Mouse (Mus musculus): ENCODE data around the gene Copz2. TPM values are rescaled to one million over a fixed set of nuclear protein-coding genes. Genes with fewer than 3 reads are reported as not detected.
"Not testable (repeated sequence)": the region's sequence is repeated elsewhere in the genome, so short reads cannot be mapped to it uniquely, and the experiment has no call there.

Gene Copz2
- total RNA-seq (2021): 10 to 100 TPM; 23.1 to 23.6 TPM
- long read RNA-seq, experiment 1, transcript Copz2-201 (9 exons, 930 nt): major isoform, 35 of 36 reads
- long read RNA-seq, experiment 1, partial matches to known transcripts: 1 of 36 reads
- long read RNA-seq, experiment 1, other reads (novel, unspliced or antisense): 0 of 36 reads
- long read RNA-seq, experiment 2, transcript Copz2-201 (9 exons, 930 nt): major isoform, 33 of 38 reads
- long read RNA-seq, experiment 2, partial matches to known transcripts: 4 of 38 reads
- long read RNA-seq, experiment 2, other reads (novel, unspliced or antisense): 1 of 38 reads

GRCm38 (mm10) chr11:96849681-96850467 lies at the start of gene Copz2:
Gene Copz2, plus strand, starts transcription at chr11:96849870.
- DNase-seq: peak; percentile 51 to 56
- intact Hi-C loops (cut with DNase I): loop anchor here (10.0 kb wide), 1 partner anchor 295 kb away; no protein-coding TSS in a partner anchor

GRCm38 (mm10) chr11:96805606-96806005 lies 44.1 kb upstream of the Copz2 start:
- no peak for DNase-seq
- intact Hi-C loops (cut with DNase I): no loop called here

- DNase-seq: no peak
- intact Hi-C loops (cut with DNase I): no loop called here
Measured at GRCm38 (mm10) chr11:96808066-96808465, 41.6 kb upstream of the Copz2 start.

- intact Hi-C loops (cut with DNase I): no loop called here
Measured at GRCm38 (mm10) chr11:96809562-96810235, 40.0 kb upstream of the Copz2 start.

GRCm38 (mm10) chr11:96811188-96811587 lies 38.5 kb upstream of the Copz2 start:
- DNase-seq; intact Hi-C loops (cut with DNase I): not testable (repeated sequence)

More at GRCm38 (mm10) chr11:96809562-96810235, 40.0 kb upstream of the Copz2 start:
- no peak for DNase-seq

- no peak for DNase-seq
- intact Hi-C loops (cut with DNase I): no loop called here
Measured at GRCm38 (mm10) chr11:96813455-96813854, 36.2 kb upstream of the Copz2 start.

- DNase-seq: no peak
- intact Hi-C loops (cut with DNase I): no loop called here
Measured at GRCm38 (mm10) chr11:96813920-96814319, 35.8 kb upstream of the Copz2 start.

GRCm38 (mm10) chr11:96814443-96814842 lies 35.2 kb upstream of the Copz2 start:
- intact Hi-C loops (cut with DNase I): no loop called here

GRCm38 (mm10) chr11:96815895-96816294 lies 33.8 kb upstream of the Copz2 start:
- DNase-seq: no peak
- intact Hi-C loops (cut with DNase I): no loop called here

More at GRCm38 (mm10) chr11:96814443-96814842, 35.2 kb upstream of the Copz2 start:
- no peak for DNase-seq

GRCm38 (mm10) chr11:96816494-96816893 lies 33.2 kb upstream of the Copz2 start:
- no peak for DNase-seq
- intact Hi-C loops (cut with DNase I): no loop called here

GRCm38 (mm10) chr11:96816979-96817378 lies 32.7 kb upstream of the Copz2 start:
- DNase-seq: no peak
- intact Hi-C loops (cut with DNase I): no loop called here

- intact Hi-C loops (cut with DNase I): no loop called here
- DNase-seq: no peak
Measured at GRCm38 (mm10) chr11:96818128-96818710, 31.5 kb upstream of the Copz2 start.

GRCm38 (mm10) chr11:96821956-96822355 lies 27.7 kb upstream of the Copz2 start:
- intact Hi-C loops (cut with DNase I): no loop called here
- no peak for DNase-seq

GRCm38 (mm10) chr11:96822675-96823470 lies 26.8 kb upstream of the Copz2 start:
- DNase-seq: no peak
- intact Hi-C loops (cut with DNase I): no loop called here

- DNase-seq: peak in 1 of 2 experiments; percentile 21
- intact Hi-C loops (cut with DNase I): no loop called here
Measured at GRCm38 (mm10) chr11:96823471-96823837, 26.2 kb upstream of the Copz2 start.

- DNase-seq: peak; percentile 73 to 80
Measured at GRCm38 (mm10) chr11:96823880-96824782, 25.5 kb upstream of the Copz2 start.

GRCm38 (mm10) chr11:96824783-96825495 lies 24.7 kb upstream of the Copz2 start:
- intact Hi-C loops (cut with DNase I): no loop called here
- peak; percentile 76 to 88 for DNase-seq

More at GRCm38 (mm10) chr11:96823880-96824782, 25.5 kb upstream of the Copz2 start:
- intact Hi-C loops (cut with DNase I): no loop called here

GRCm38 (mm10) chr11:96826481-96826880 lies 23.2 kb upstream of the Copz2 start:
- intact Hi-C loops (cut with DNase I): loop anchor here (2.0 kb wide), 1 partner anchor 34 kb away; no protein-coding TSS in a partner anchor
- DNase-seq: peak in 1 of 2 experiments; percentile 25
